Mouse (Mus musculus) CH12.LX (cell line): ENCODE data around the gene Abraxas2. TPM values are rescaled to one million over a fixed set of nuclear protein-coding genes. Genes with fewer than 3 reads are reported as not detected.

ENCODE experiments used
- DNase-seq: peaks from one replicate; pipeline ENCODE4 v3.0.0-alpha.2; 2013; ENCODE audit errors: extremely low read depth
- H3K27ac ChIP-seq: 2 replicates; pipeline ENCODE4 v1.5.1; 2012; ENCODE audit warnings: low read depth, mild to moderate bottlenecking, control low read depth, moderate library complexity; ENCODE audit not compliant: insufficient read depth
- H3K27me3 ChIP-seq: replicated peaks from 2 replicates; pipeline ENCODE3; 2012; ENCODE audit warnings: inconsistent platforms
- H3K36me3 ChIP-seq, 2 experiments: replicated peaks in 1 of 2; 2 replicates each; pipeline versions ENCODE3 to v1.6.1; 2012; ENCODE audit warnings: inconsistent platforms in 1 of 2, low read length in 1 of 2, mild to moderate bottlenecking in 1 of 2, mixed read lengths in 1 of 2, moderate library complexity in 1 of 2; ENCODE audit not compliant: control insufficient read depth in 1 of 2, insufficient read depth in 1 of 2
- H3K4me1 ChIP-seq, 2 experiments: 2 replicates each; pipeline ENCODE4 v1.6.1; 2012; ENCODE audit warnings: inconsistent platforms in 1 of 2, moderate library complexity in 1 of 2; ENCODE audit not compliant: insufficient read depth in 2 of 2, control insufficient read depth in 1 of 2
- H3K4me2 ChIP-seq: 2 replicates; pipeline ENCODE4 v1.6.1; 2012; ENCODE audit warnings: low read depth, mild to moderate bottlenecking, control low read depth; ENCODE audit not compliant: poor library complexity, insufficient read depth, severe bottlenecking
- H3K4me3 ChIP-seq, 3 experiments: fragments of 150-350 bp in 1 of 3; sonication (generic) in 1 of 3; replicated peaks in 1 of 3; 2 replicates each; pipeline versions ENCODE3 to v1.5.1; 2011 to 2012; ENCODE audit warnings: low read depth in 2 of 3, low read length in 2 of 3, mild to moderate bottlenecking in 2 of 3, moderate library complexity in 2 of 3, control low read depth in 1 of 3, improper control_type of control experiment in 1 of 3, inconsistent platforms in 1 of 3, mixed read lengths in 1 of 3; ENCODE audit not compliant: poor library complexity in 1 of 3
- H3K79me2 ChIP-seq: replicated peaks from 2 replicates; pipeline ENCODE4 v1.6.1; 2012; ENCODE audit warnings: mild to moderate bottlenecking, moderate library complexity; ENCODE audit not compliant: control insufficient read depth, poor library complexity, insufficient read depth, severe bottlenecking; ENCODE audit errors: extremely low read depth
- H3K9ac ChIP-seq: 2 replicates; pipeline ENCODE4 v1.6.1; 2012; ENCODE audit warnings: low read depth, mild to moderate bottlenecking, control low read depth, moderate library complexity; ENCODE audit not compliant: insufficient read depth
- H3K9me3 ChIP-seq: replicated peaks from 2 replicates; pipeline ENCODE3; 2012; ENCODE audit warnings: low read length, inconsistent platforms, mixed read lengths
- BHLHE40 ChIP-seq: IDR thresholded peaks from 2 replicates; pipeline ENCODE4 v1.6.1; 2011; ENCODE audit warnings: mild to moderate bottlenecking, low read depth, low read length, improper control_type of control experiment
- CHD1 ChIP-seq: IDR thresholded peaks from 2 replicates; pipeline ENCODE4 v1.6.1; 2012; ENCODE audit warnings: low read depth, low read length, improper control_type of control experiment, inconsistent platforms
- CHD2 ChIP-seq: IDR thresholded peaks from 2 replicates; pipeline ENCODE4 v1.6.1; 2011; ENCODE audit warnings: low read length, improper control_type of control experiment
- CTCF ChIP-seq, 2 experiments: IDR thresholded peaks in 1 of 2; conservative IDR thresholded peaks in 1 of 2; 2 replicates each; pipeline ENCODE4 v1.5.1; 2011 to 2012; ENCODE audit warnings: low read depth in 2 of 2, low read length in 2 of 2, improper control_type of control experiment in 1 of 2, inconsistent platforms in 1 of 2, mild to moderate bottlenecking in 1 of 2, moderate library complexity in 1 of 2
- E2F4 ChIP-seq: IDR thresholded peaks from 2 replicates; pipeline ENCODE4 v1.6.1; 2011; ENCODE audit warnings: low read depth, low read length, improper control_type of control experiment; ENCODE audit not compliant: insufficient replicate concordance
- ELF1 ChIP-seq: IDR thresholded peaks from 2 replicates; pipeline ENCODE4 v1.6.1; 2014; ENCODE audit warnings: low read depth, mild to moderate bottlenecking, inconsistent platforms, low read length, improper control_type of control experiment
- EP300 ChIP-seq: IDR thresholded peaks from 2 replicates; pipeline ENCODE4 v1.6.1; 2011; ENCODE audit warnings: low read length, improper control_type of control experiment
- ETS1 ChIP-seq: conservative IDR thresholded peaks from 2 replicates; pipeline ENCODE4 v1.6.1; 2012; ENCODE audit warnings: low read depth, mild to moderate bottlenecking, inconsistent platforms, low read length, improper control_type of control experiment, moderate library complexity
- HCFC1 ChIP-seq: IDR thresholded peaks from 2 replicates; pipeline ENCODE4 v1.6.1; 2012; ENCODE audit warnings: low read depth, mild to moderate bottlenecking, inconsistent platforms, low read length, improper control_type of control experiment
- JUND ChIP-seq: conservative IDR thresholded peaks from 2 replicates; pipeline ENCODE4 v1.6.1; 2011; ENCODE audit warnings: low read depth, low read length, improper control_type of control experiment
- KAT2A ChIP-seq: IDR thresholded peaks from 2 replicates; pipeline ENCODE4 v1.6.1; 2012; ENCODE audit warnings: low read length, improper control_type of control experiment, inconsistent platforms; ENCODE audit not compliant: insufficient replicate concordance
- MAFK ChIP-seq: IDR thresholded peaks from 2 replicates; pipeline ENCODE4 v1.6.1; 2011; ENCODE audit warnings: low read length, improper control_type of control experiment; ENCODE audit not compliant: insufficient replicate concordance
- MAX ChIP-seq: IDR thresholded peaks from 2 replicates; pipeline ENCODE4 v1.6.1; 2011; ENCODE audit warnings: low read length, improper control_type of control experiment
- MAZ ChIP-seq: IDR thresholded peaks from 2 replicates; pipeline ENCODE4 v1.6.1; 2012; ENCODE audit warnings: low read depth, mild to moderate bottlenecking, inconsistent platforms, low read length, improper control_type of control experiment, moderate library complexity
- MEF2A ChIP-seq: IDR thresholded peaks from 2 replicates; pipeline ENCODE4 v1.6.1; 2014; ENCODE audit warnings: low read depth, mild to moderate bottlenecking, inconsistent platforms, low read length, improper control_type of control experiment, borderline replicate concordance
- MXI1 ChIP-seq: IDR thresholded peaks from 2 replicates; pipeline ENCODE4 v1.6.1; 2011; ENCODE audit warnings: mild to moderate bottlenecking, low read depth, low read length, improper control_type of control experiment
- MYC ChIP-seq: IDR thresholded peaks from 2 replicates; pipeline ENCODE4 v1.6.1; 2011; ENCODE audit warnings: low read depth, mild to moderate bottlenecking, improper control_type of control experiment, low read length
- NELFE ChIP-seq: IDR thresholded peaks from 2 replicates; pipeline ENCODE4 v1.6.1; 2011; ENCODE audit warnings: low read depth, low read length, improper control_type of control experiment
- NRF1 ChIP-seq: IDR thresholded peaks from 2 replicates; pipeline ENCODE4 v1.6.1; 2014; ENCODE audit warnings: low read depth, mild to moderate bottlenecking, inconsistent platforms, low read length, improper control_type of control experiment, moderate library complexity
- PAX5 ChIP-seq: IDR thresholded peaks from 2 replicates; pipeline ENCODE4 v1.6.1; 2012; ENCODE audit warnings: low read length, inconsistent platforms, mixed read lengths
- POLR2A ChIP-seq: IDR thresholded peaks from 2 replicates; pipeline ENCODE4 v1.6.1; 2011; ENCODE audit warnings: low read depth, mild to moderate bottlenecking, improper control_type of control experiment, low read length
- POLR2AphosphoS2 ChIP-seq: IDR thresholded peaks from 2 replicates; pipeline ENCODE4 v1.6.1; 2011; ENCODE audit warnings: low read depth, low read length, improper control_type of control experiment
- RAD21 ChIP-seq: IDR thresholded peaks from 2 replicates; pipeline ENCODE4 v1.6.1; 2011; ENCODE audit warnings: low read depth, mild to moderate bottlenecking, low read length, improper control_type of control experiment, moderate library complexity
- RCOR1 ChIP-seq: conservative IDR thresholded peaks from 2 replicates; pipeline ENCODE4 v1.6.1; 2012; ENCODE audit warnings: low read depth, mild to moderate bottlenecking, inconsistent platforms, low read length, improper control_type of control experiment
- SMC3 ChIP-seq: IDR thresholded peaks from 2 replicates; pipeline ENCODE4 v1.6.1; 2011; ENCODE audit warnings: low read depth, low read length, improper control_type of control experiment
- TBP ChIP-seq: conservative IDR thresholded peaks from 2 replicates; pipeline ENCODE4 v1.6.1; 2011; ENCODE audit warnings: low read depth, low read length, improper control_type of control experiment
- USF1 ChIP-seq: IDR thresholded peaks from 2 replicates; pipeline ENCODE4 v1.6.1; 2014; ENCODE audit warnings: low read depth, mild to moderate bottlenecking, inconsistent platforms, low read length, improper control_type of control experiment
- USF2 ChIP-seq: conservative IDR thresholded peaks from 2 replicates; pipeline ENCODE4 v1.6.1; 2011; ENCODE audit warnings: low read depth, low read length, improper control_type of control experiment
- ZC3H11A ChIP-seq: IDR thresholded peaks from 2 replicates; pipeline ENCODE4 v1.6.1; 2012; ENCODE audit warnings: low read depth, mild to moderate bottlenecking, inconsistent platforms, low read length, improper control_type of control experiment
- ZKSCAN1 ChIP-seq: IDR thresholded peaks from 2 replicates; pipeline ENCODE4 v1.6.1; 2012; ENCODE audit warnings: low read depth, inconsistent platforms, low read length, improper control_type of control experiment, borderline replicate concordance
- ZNF384 ChIP-seq: IDR thresholded peaks from 2 replicates; pipeline ENCODE4 v1.6.1; 2012; ENCODE audit warnings: low read depth, low read length, improper control_type of control experiment, inconsistent platforms
- dilution Hi-C: fragments of 300-500 bp; cut with MboI; formaldehyde crosslinking; loops from 2 replicates; pipeline ENCODE4 v1.14.3; 2020; ENCODE audit warnings: low sequenced_read_pairs; ENCODE audit not compliant: extremely low pct_unique_long_range_greater_than_20kb, extremely low pct_ligation_motif_present
- in situ Hi-C: fragments of 300-500 bp; cut with MboI; formaldehyde crosslinking; loops from 3 replicates; pipeline ENCODE4 v1.14.3; 2019; ENCODE audit warnings: low sequenced_read_pairs, low pct_ligation_motif_present, low pct_unique_long_range_greater_than_20kb, mixed read lengths
- polyA plus RNA-seq: library from polyadenylated mRNA; unstranded; fragments of >175 nt; gene quantifications from 2 replicates; pipeline ENCODE4 v1.2.1, GENCODE M21; 2012; ENCODE audit warnings: low read depth; ENCODE audit not compliant: insufficient read length
- total RNA-seq, 2 experiments: library from RNA; depleted of rRNA; stranded (reverse); fragments of 300-350 nt in 1 of 2; fragments of >200 nt in 1 of 2; gene quantifications; 2 replicates each; pipeline ENCODE4 v1.2.3; 2012 to 2014

Gene Abraxas2
- total and polyA plus RNA-seq, 3 experiments: 20.1 to 28.4 (median 21.3) TPM

GRCm38 (mm10) chr7:132843152-132843551 is 15.9 kb upstream of the Abraxas2 start:
- H3K27ac ChIP-seq: no peak overlapping the region
- TF ChIP-seq POLR2A (no peak), BHLHE40 (0 out of 2 replicates have a peak, but pooled peaks have one; percentile 15), MAFK (peak; percentile 45; the same call in 1 of the 2 replicates), EP300 (0 out of 2 replicates have a peak, but pooled peaks have one; percentile 22)
- H3K9ac ChIP-seq: no peak overlapping the region
- H3K4me2 ChIP-seq: no peak overlapping the region
- no peaks in the 10 kb centered on the region for H3K9me3 ChIP-seq
- in situ Hi-C loops (no loop called here), dilution Hi-C loops (no loop called here)
- H3K79me2 ChIP-seq: no peaks in the 10 kb centered on the region
- H3K4me1 ChIP-seq: peaks cover 0 to 14% of the 10 kb centered on the region in 2 experiments; a peak in 2 of 4 replicates
- no peaks in the 10 kb centered on the region for H3K27me3 ChIP-seq
- DNase-seq: no peak
- H3K36me3 ChIP-seq: peaks cover 16 to 61% of the 10 kb centered on the region in 2 experiments
- no peak overlapping the region for H3K4me3 ChIP-seq

GRCm38 (mm10) chr7:132852173-132852844 is 6.7 kb upstream of the Abraxas2 start, which contains the start of gene Eef1akmt2:
TSS of gene Eef1akmt2 (minus strand) at chr7:132852673.
- H3K79me2 ChIP-seq: peaks cover 3% of the 10 kb centered on the region; the same call in 1 of the 2 replicates
- H3K4me1 ChIP-seq: peaks cover 0 to 29% of the 10 kb centered on the region in 2 experiments; a peak in 3 of 4 replicates
- peak within 1 kb of the TSS; percentile 77 for H3K9ac ChIP-seq
- DNase-seq: peak; percentile 80
- in situ Hi-C loops: no loop called here
- H3K4me3 ChIP-seq: peak within 1 kb of the TSS; percentile 47 to 84 (median 77)
- H3K27me3 ChIP-seq: no peaks in the 10 kb centered on the region
- peaks cover 15 to 32% of the 10 kb centered on the region in 2 experiments for H3K36me3 ChIP-seq
- peak within 1 kb of the TSS; percentile 73 for H3K4me2 ChIP-seq
- H3K27ac ChIP-seq: peak within 1 kb of the TSS; percentile 88
- no peaks in the 10 kb centered on the region for H3K9me3 ChIP-seq
- dilution Hi-C loops: no loop called here
- TF ChIP-seq KAT2A: peak; percentile 33; the same call in 1 of the 2 replicates
- TF ChIP-seq POLR2A: peak; percentile 84
- TF ChIP-seq ZKSCAN1: no peak
- TF ChIP-seq RCOR1: no peak
- TF ChIP-seq MAFK: no peak
- no peak for TF ChIP-seq E2F4
- TF ChIP-seq EP300: no peak
- TF ChIP-seq PAX5: no peak
- TF ChIP-seq JUND: no peak
- no peak for TF ChIP-seq CHD2
- peak; percentile 83 for TF ChIP-seq HCFC1
- TF ChIP-seq POLR2AphosphoS2: 0 out of 2 replicates have a peak, but pooled peaks have one; percentile 46
- TF ChIP-seq USF2: no peak
- TF ChIP-seq USF1: no peak
- no peak for TF ChIP-seq ZC3H11A
- peak; percentile 86 for TF ChIP-seq TBP
- 0 out of 2 replicates have a peak, but pooled peaks have one; percentile 21 for TF ChIP-seq MYC
- peak in 1 of 2 experiments; percentile 9; a peak in 2 of 4 replicates for TF ChIP-seq CTCF (conservative IDR thresholded peaks at IDR 0.05 in 1 of 2, IDR thresholded peaks at IDR 0.05 in 1 of 2; ENCODE audit: low read depth in 2 of 2, low read length in 2 of 2)
- TF ChIP-seq ZNF384: no peak
- no peak for TF ChIP-seq CHD1
- no peak for TF ChIP-seq MAZ
- TF ChIP-seq BHLHE40: no peak; the same call in 1 of the 2 replicates
- TF ChIP-seq NRF1: peak; percentile 52
- peak; percentile 75 for TF ChIP-seq ELF1
- peak; percentile 36; the same call in 1 of the 2 replicates for TF ChIP-seq MEF2A
- no peak; the same call in none of the 2 replicates for TF ChIP-seq NELFE
- TF ChIP-seq ETS1: 0 out of 2 replicates have a peak, but pooled peaks have one; percentile 18
- TF ChIP-seq MAX: no peak; the same call in 1 of the 2 replicates
- peak; percentile 58; the same call in 1 of the 2 replicates for TF ChIP-seq MXI1
- no peak for TF ChIP-seq SMC3
- TF ChIP-seq RAD21: peak; percentile 9
